Mouse (Mus musculus) forebrain, embryonic 13.5 days (tissue): Measurements from ENCODE around the gene Tut7. TPM values are rescaled to one million over a fixed set of nuclear protein-coding genes. Genes with fewer than 3 reads are reported as not detected.
"Not testable (repeated sequence)": the region's sequence is repeated elsewhere in the genome, so short reads cannot be mapped to it uniquely, and the experiment has no call there.

Experiments used
- ATAC-seq: fragments of 200-750 bp; cut with Nextera tagmentation; 2 replicates; pipeline ENCODE4 v1.8.0; 2017
- H3K27ac ChIP-seq: fragments of 300-500 bp; sonication (generic); 2 replicates; pipeline ENCODE4 v1.5.1; 2015; ENCODE audit warnings: inconsistent platforms, mild to moderate bottlenecking, moderate library complexity
- H3K27me3 ChIP-seq: fragments of 300-500 bp; sonication (generic); 2 replicates; pipeline ENCODE4 v1.6.1; 2015; ENCODE audit warnings: mild to moderate bottlenecking, inconsistent platforms
- H3K36me3 ChIP-seq: fragments of 300-500 bp; sonication (generic); 2 replicates; pipeline ENCODE4 v1.6.1; 2015; ENCODE audit warnings: mild to moderate bottlenecking, inconsistent platforms; ENCODE audit not compliant: poor library complexity, severe bottlenecking
- H3K4me1 ChIP-seq: fragments of 300-500 bp; sonication (generic); 2 replicates; pipeline ENCODE4 v1.6.1; 2015; ENCODE audit warnings: inconsistent platforms
- H3K4me2 ChIP-seq: fragments of 300-500 bp; sonication (generic); 2 replicates; pipeline ENCODE4 v1.6.1; 2015; ENCODE audit warnings: inconsistent platforms, mild to moderate bottlenecking, moderate library complexity
- H3K4me3 ChIP-seq: fragments of 300-500 bp; sonication (generic); 2 replicates; pipeline ENCODE4 v1.5.1; 2015; ENCODE audit warnings: mild to moderate bottlenecking, inconsistent platforms
- H3K9ac ChIP-seq: fragments of 300-500 bp; sonication (generic); 2 replicates; pipeline ENCODE4 v1.6.1; 2015; ENCODE audit warnings: mild to moderate bottlenecking, inconsistent platforms
- H3K9me3 ChIP-seq: fragments of 300-500 bp; sonication (generic); replicated peaks from 2 replicates; pipeline ENCODE4 v1.6.1; 2016; ENCODE audit warnings: inconsistent platforms
- WGBS: fragments of 180-500 bp; shearing (Covaris S2); methylation state at CpG from one replicate; pipeline ENCODE4 v1.1.7; 2015; 5-methylcytosine and 5-hydroxymethylcytosine counted together
- polyA plus RNA-seq: library from polyadenylated mRNA; unstranded; fragments of >200 nt; fragmentation: Nextera tagmentation; extraction: Ambion mirVana; gene quantifications from 2 replicates; pipeline ENCODE4 v1.2.1, GENCODE M21; 2015

The Tut7 gene
- polyA plus RNA-seq, 1 experiment from 2014 or later, result 48.2 TPM

DNA sequence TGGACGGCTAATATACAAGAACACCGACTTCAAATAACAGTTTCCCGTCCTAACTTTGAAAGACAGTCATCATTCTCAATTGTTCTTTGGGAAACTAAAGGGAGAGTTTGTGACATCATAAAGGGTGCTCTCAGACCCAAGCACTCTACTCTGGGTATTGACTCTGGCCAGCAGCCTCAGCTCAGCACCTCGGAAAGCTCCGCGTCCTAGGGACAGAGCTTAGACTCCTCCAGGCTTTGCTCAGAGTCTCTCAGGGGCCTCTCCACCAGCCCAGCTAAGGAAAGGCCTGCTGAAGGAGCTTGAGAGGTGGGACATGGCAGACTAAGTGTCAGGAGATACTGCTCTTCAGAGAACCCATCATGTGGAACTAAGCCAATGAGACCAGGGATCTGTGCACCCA lies 76.8 kb downstream of the Tut7 start:
- H3K4me3 ChIP-seq, result no peak overlapping the region
- H3K9ac ChIP-seq, result no peak overlapping the region
- ATAC-seq, result no peak
- no peak overlapping the region for H3K4me2 ChIP-seq
- 81% methylated on average over 5 of the region's 6 CpGs for WGBS
- H3K9me3 ChIP-seq, result no peaks in the 10 kb centered on the region
- H3K27me3 ChIP-seq, result no peaks in the 10 kb centered on the region
- H3K4me1 ChIP-seq, result no peaks in the 10 kb centered on the region
- no peak overlapping the region for H3K27ac ChIP-seq
- H3K36me3 ChIP-seq, result no peaks in the 10 kb centered on the region

DNA sequence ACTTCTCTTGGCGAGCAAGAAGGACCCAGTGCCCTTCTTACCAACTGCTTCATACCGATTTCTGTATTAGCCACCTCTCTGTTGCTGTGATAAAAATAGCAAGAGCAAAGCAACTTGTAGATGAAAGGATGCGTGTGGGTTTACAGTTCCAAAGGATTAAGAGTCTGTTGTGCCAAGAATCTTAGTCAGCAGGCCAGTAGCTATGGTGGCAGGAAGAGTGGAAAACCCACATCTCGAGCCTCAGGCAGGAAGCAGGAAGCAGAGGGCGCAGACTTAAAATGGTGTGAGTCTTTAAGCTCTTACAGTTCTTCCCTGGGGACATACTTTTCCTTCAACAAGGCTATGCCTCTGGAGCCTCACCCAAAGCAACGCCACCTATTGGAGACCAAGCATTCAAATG lies 77.5 kb downstream of the Tut7 start:
- H3K9me3 ChIP-seq, result no peaks in the 10 kb centered on the region
- no peak overlapping the region for H3K4me2 ChIP-seq
- H3K27ac ChIP-seq, result no peak overlapping the region
- H3K9ac ChIP-seq, result no peak overlapping the region
- H3K36me3 ChIP-seq, result no peaks in the 10 kb centered on the region
- no peaks in the 10 kb centered on the region for H3K4me1 ChIP-seq
- H3K4me3 ChIP-seq, result no peak overlapping the region
- no peaks in the 10 kb centered on the region for H3K27me3 ChIP-seq
- WGBS, result 90% methylated on average over 6 of the region's 6 CpGs
- ATAC-seq, result no peak

DNA sequence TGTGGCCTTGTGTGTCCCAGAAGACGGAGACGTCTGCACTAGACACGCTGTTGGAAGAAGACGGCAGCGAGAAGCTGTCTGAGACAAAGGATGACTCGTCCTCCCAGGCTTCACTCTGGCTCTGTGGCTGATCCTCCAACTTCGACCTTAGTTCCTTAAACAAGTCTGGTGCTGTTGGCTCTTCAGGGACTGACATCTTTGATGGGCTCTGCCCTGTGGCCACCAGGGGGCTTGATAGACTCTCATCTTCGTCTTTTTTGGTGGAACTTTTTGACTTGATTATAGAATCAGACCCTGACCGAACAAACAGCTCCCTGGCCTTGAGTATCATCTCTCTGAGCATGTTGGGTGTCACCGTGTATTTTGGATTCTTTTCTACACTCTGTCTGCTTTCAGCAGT lies 81.2 kb downstream of the Tut7 start:
- H3K4me1 ChIP-seq, result no peaks in the 10 kb centered on the region
- whole genome bisulfite sequencing, result 80% methylated on average over 10 of the region's 10 CpGs
- no peak overlapping the region for H3K27ac ChIP-seq

DNA sequence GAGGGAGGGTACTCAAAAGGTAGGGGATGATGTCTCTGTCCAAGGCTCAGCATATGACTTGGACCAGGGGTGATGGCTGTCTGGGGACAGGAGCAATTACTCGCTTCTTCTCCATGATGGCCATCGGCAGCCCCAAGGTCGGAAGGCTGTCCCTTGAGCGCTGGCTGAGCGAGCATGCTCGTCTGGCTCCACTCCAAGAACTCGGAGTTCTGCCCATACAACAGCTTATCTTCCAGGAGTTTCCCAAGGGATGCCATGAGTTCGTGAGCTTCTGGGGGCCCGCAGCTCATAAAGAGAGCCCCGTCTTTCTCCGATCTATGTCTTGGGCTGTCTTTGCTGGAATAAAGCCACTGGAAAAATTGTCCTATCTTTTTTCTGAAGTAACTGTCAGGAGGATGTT lies 81.9 kb downstream of the Tut7 start:
- 92% methylated on average over 11 of the region's 11 CpGs for WGBS
- no peak overlapping the region for H3K4me2 ChIP-seq
- H3K4me3 ChIP-seq, result no peak overlapping the region
- H3K36me3 ChIP-seq, result no peaks in the 10 kb centered on the region
- H3K27ac ChIP-seq, result no peak overlapping the region
- no peaks in the 10 kb centered on the region for H3K27me3 ChIP-seq
- no peak for ATAC-seq
- H3K9ac ChIP-seq, result no peak overlapping the region
- H3K4me1 ChIP-seq, result no peaks in the 10 kb centered on the region
- H3K9me3 ChIP-seq, result no peaks in the 10 kb centered on the region

More for the DNA sequence above, 81.2 kb downstream of the Tut7 start:
- Histone ChIP-seq H3K4me2 (no peak overlapping the region), H3K36me3 (no peaks in the 10 kb centered on the region), H3K4me3 (no peak overlapping the region), H3K27me3 (no peaks in the 10 kb centered on the region), H3K9me3 (no peaks in the 10 kb centered on the region), H3K9ac (no peak overlapping the region)
- no peak for ATAC-seq

DNA sequence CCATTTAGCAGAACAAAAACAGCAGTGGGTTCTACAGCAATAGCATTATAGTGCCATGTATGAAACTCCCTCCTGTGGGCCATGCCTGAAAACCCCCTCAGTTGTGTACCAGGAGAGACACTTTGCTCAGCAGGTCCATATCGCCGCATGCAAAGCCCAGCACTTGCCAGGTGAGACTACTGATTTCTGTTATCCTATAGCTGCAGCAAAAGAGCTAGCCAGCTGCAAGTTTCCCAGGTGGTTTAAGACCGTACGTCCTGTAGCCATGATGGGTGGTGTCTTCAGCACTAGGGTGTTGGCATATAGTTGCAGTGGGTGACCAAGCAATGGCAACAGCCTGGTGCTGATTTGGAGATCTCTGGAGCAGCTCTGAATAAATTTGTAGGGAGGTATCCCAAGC lies 83.5 kb downstream of the Tut7 start:
- 92% methylated on average over 4 of the region's 4 CpGs for WGBS
- no peak overlapping the region for H3K4me2 ChIP-seq
- no peak for ATAC-seq
- H3K9me3 ChIP-seq, result no peaks in the 10 kb centered on the region
- H3K27me3 ChIP-seq, result no peaks in the 10 kb centered on the region
- H3K27ac ChIP-seq, result no peak overlapping the region
- H3K36me3 ChIP-seq, result no peaks in the 10 kb centered on the region
- no peaks in the 10 kb centered on the region for H3K4me1 ChIP-seq
- no peak overlapping the region for H3K9ac ChIP-seq
- H3K4me3 ChIP-seq, result no peak overlapping the region

DNA sequence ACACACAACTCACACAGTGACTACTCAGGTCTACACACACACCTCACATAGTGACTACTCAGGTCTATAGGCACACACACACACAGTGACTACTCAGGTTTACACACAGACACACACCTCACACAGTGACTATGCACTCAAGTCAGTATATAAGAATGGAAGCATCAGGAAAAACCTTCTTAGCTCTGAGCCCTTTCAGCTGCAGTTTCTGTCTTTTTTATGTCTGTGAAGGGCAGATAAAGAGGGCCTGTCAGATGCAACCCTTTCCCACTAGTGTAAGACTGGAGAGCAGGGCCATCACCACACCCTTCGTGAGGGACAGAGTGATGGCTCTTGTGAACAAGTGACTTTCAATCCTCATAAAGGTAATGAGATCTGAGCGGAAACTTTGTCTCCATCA lies 84.5 kb downstream of the Tut7 start:
- Histone ChIP-seq H3K9ac (no peak overlapping the region), H3K4me3 (no peak overlapping the region), H3K4me1 (no peaks in the 10 kb centered on the region), H3K36me3 (no peaks in the 10 kb centered on the region), H3K9me3 (no peaks in the 10 kb centered on the region), H3K4me2 (no peak overlapping the region), H3K27ac (no peak overlapping the region), H3K27me3 (no peaks in the 10 kb centered on the region)
- ATAC-seq, result no peak
- 81% methylated on average over 2 of the region's 2 CpGs for WGBS

DNA sequence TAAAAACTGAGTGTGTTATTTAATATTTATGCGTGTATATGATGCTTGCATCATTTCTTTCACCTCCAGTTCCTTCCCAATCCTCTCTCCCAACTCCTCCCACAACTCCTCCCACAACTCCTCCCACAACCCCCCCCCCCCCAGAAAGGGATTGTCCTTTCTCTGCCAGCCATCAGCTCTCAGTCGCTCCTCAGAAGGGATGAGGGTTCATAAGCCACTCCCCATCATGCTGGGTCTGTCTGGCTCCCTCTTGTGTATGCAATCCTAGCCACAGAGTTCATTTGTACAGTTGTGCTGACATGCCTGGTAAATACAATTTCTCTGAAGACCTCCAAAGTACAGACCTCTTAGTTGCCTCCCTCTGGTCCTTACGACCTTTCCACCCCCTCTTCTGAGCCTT lies 87.8 kb downstream of the Tut7 start:
- Histone ChIP-seq H3K4me1 (no peaks in the 10 kb centered on the region), H3K27me3 (no peaks in the 10 kb centered on the region), H3K9ac (no peak overlapping the region), H3K36me3 (no peaks in the 10 kb centered on the region), H3K9me3 (no peaks in the 10 kb centered on the region), H3K4me3 (no peak overlapping the region), H3K4me2 (no peak overlapping the region), H3K27ac (no peak overlapping the region)
- 31% methylated on average over 3 of the region's 3 CpGs for WGBS
- ATAC-seq, result no peak

DNA sequence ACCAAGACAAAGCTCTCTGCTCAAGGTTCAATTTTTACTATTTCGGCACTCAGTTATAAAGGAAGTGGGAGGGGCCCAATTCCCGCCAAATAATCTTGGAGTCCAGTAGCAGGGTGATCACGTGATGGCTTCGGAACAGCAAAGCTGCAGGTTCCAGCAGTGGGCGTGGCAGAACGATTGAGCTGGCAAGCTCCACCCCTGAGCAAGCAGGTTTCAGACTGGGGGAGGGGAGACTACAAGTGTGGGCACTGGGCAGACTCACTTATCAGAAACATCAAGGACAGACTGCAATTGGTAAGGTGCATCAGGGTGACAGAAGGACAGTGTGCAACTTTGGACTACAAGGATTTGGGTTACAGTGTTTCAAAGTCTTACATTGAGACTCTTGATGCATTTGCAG lies 88.6 kb downstream of the Tut7 start:
- H3K4me2 ChIP-seq, H3K27me3 ChIP-seq, H3K9ac ChIP-seq, H3K4me1 ChIP-seq, H3K27ac ChIP-seq, H3K9me3 ChIP-seq, H3K4me3 ChIP-seq, H3K36me3 ChIP-seq, ATAC-seq: not testable (repeated sequence)
- 23% methylated on average over 6 of the region's 6 CpGs for WGBS

DNA sequence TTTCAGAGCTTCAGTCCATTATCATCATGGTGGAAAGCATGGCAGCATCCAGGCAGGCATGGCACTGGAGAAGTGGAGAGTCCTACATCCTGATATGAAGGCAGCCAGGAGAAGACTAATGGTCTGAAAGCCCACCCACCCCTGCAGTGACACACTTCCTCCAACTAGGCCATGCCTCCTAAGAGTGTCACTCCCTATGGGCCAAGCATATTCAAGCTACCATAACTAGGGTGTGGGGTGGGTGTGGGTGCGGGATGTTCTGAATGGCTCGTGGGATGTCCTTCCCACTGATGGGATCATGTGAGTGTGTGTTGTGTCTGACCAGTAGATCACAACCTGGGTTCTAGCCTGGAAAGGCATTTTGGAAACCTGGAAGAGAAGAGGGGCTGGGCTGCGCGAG lies 89.0 kb downstream of the Tut7 start:
- Histone ChIP-seq H3K4me2 (no peak overlapping the region), H3K9ac (no peak overlapping the region), H3K9me3 (no peaks in the 10 kb centered on the region), H3K36me3 (no peaks in the 10 kb centered on the region), H3K4me3 (no peak overlapping the region), H3K27me3 (no peaks in the 10 kb centered on the region), H3K27ac (no peak overlapping the region), H3K4me1 (no peaks in the 10 kb centered on the region)
- WGBS, result 77% methylated on average over 4 of the region's 4 CpGs
- no peak for ATAC-seq

DNA sequence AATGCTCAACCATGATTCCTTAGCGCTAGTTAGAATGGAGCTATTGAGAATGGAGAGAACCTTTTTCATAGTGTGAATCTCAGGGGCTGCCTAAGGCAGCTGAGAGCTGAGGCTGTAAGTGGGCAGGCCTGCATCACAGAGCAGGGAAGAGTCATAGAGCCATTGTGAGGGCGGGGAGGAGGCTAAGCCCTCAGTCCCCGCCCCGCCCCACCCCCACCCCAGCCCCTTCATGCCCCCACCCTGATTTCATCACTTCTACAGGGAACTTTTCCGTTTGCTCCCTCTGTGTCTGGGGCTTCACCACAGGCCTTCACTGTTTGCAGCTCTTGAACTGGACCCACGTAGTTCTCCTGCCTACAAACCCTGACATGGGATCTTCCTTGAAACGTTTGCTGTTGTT lies 91.3 kb downstream of the Tut7 start, which contains the start of gene Spata31d1d:
Gene Spata31d1d, minus strand, starts transcription at position 101 of the 400 bp plus-strand sequence.
- ATAC-seq, result no peak
- no peaks in the 10 kb centered on the region for H3K27me3 ChIP-seq
- no peak within 1 kb of the TSS for H3K9ac ChIP-seq
- H3K4me2 ChIP-seq, result no peak within 1 kb of the TSS
- no peak within 1 kb of the TSS for H3K27ac ChIP-seq
- H3K9me3 ChIP-seq, result no peaks in the 10 kb centered on the region
- no peaks in the 10 kb centered on the region for H3K4me1 ChIP-seq
- WGBS, result 45% methylated on average over 7 of the region's 7 CpGs
- no peaks in the 10 kb centered on the region for H3K36me3 ChIP-seq
- no peak within 1 kb of the TSS for H3K4me3 ChIP-seq

DNA sequence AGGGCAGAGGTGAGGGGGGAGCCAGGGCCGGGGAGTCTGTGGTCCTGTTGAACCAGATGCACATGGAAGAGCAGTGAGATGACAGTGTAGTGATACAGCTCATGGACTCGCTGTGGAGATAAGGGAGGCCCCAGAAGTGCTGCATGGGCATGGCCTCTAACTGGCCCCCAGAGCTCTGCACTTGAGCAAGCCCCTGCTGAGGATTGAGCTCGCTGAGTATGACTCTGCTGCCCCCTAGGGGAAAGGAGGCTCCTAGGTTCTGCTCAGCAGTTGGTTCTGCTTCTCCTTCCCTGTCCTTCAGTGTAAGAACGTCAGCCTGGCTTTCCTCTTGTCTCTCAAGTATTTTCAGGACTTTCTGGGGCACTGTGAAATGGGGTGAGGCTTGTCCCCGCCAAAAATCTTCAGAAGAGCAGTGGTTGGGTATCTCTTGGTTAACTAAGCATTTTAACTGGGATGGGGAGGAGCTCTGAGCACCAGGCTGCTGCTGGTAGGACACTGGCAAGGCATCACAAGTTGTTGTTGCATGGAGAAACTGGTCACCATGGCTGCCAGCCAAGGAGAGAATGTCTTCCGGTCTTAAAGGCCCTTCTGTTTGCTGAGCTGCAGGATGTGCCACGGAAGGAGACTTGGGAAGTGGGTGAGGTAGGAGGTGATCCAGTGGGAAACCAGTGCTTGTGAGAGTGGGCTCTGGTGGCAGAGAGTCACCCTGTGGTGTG lies 94.4 kb downstream of the Tut7 start:
- Histone ChIP-seq H3K4me3 (no peak overlapping the region), H3K9ac (0 out of 2 replicates have a peak overlapping the region, but pooled peaks have one; percentile 21), H3K9me3 (no peaks in the 10 kb centered on the region), H3K27me3 (no peaks in the 10 kb centered on the region), H3K4me1 (peaks cover 4% of the 10 kb centered on the region; the same call in 1 of the 2 replicates), H3K36me3 (no peaks in the 10 kb centered on the region), H3K27ac (no peak overlapping the region), H3K4me2 (no peak overlapping the region)
- 27% methylated on average over 7 of the region's 7 CpGs for WGBS
- ATAC-seq, result peak; percentile 87

DNA sequence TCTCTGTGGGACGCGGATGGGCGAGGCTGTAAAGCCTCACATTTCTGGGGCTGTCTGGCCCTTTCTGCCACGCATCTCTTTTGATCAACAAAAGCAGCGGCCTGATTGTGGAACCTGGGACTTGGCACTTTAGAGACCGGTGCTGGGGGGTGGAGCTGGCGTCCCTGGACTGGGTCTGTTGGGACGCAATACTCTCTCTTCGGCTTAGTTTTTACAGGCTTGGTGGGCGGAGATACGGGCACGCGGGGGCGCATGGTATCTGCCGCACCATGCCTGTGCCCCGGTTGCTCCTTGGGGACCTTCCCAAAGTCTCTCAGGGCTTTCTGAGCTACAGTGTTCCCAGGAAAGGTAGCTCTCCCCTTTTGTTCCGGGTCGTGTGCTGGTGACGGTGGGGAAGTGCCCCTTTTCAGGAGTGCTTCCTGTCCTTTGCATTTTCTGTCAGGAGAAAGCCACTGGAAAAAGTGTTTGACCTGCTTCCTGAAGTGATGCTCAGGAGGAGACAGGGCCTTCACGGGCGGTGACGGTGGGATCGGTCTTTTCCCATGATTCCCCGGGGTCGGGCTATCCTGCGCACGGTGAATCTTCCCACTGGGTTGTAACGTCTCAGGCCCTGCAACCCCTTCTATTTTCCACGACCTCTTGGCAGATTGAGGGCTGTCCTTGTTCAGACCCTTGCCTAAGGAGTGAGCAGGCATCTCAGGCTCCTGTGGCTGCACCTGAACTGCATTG lies 96.6 kb downstream of the Tut7 start:
- ATAC-seq, result no peak
- H3K4me3 ChIP-seq, result 0 out of 2 replicates have a peak overlapping the region, but pooled peaks have one; percentile 4
- WGBS, result 35% methylated on average over 29 of the region's 29 CpGs

More for the DNA sequence above, 96.6 kb downstream of the Tut7 start:
- Histone ChIP-seq H3K27me3 (no peaks in the 10 kb centered on the region), H3K4me2 (peak overlapping the region; percentile 41), H3K9ac (peak overlapping the region; percentile 4; the same call in 1 of the 2 replicates), H3K27ac (no peak overlapping the region), H3K36me3 (no peaks in the 10 kb centered on the region), H3K9me3 (no peaks in the 10 kb centered on the region), H3K4me1 (peaks cover 4% of the 10 kb centered on the region; the same call in 1 of the 2 replicates)
